In genomic region chr8:47750096-47750495, GRCm38 (mm10) we compare ENCODE assay signal across 8 mouse cellular contexts. TPM values are rescaled to one million over a fixed set of nuclear protein-coding genes. Genes with fewer than 3 reads are reported as not detected.
DNase-seq lines count a peak whose midpoint lies in the region; ATAC-seq and TF ChIP-seq lines count a peak whose summit lies in the region.
"Had no signal": no experiment of that assay in that cellular context is flagged by ENCODE, and none has a peak within 500 bp of the region (broad histone marks: within the 10 kb centered on the region; RNA-seq: fewer than 3 reads in every experiment).

No protein-coding gene starts in this region.

- H3K9ac ChIP-seq in intestine, postnatal 0 days (ENCODE audit: low read depth, low read length): no peak overlapping the region
- no peak overlapping the region for H3K9ac ChIP-seq in intestine, embryonic 15.5 days
- no peak overlapping the region for H3K9ac ChIP-seq in liver, postnatal 0 days (replicated peaks)
- H3K9ac ChIP-seq: embryonic facial prominence, embryonic 15.5 days had no signal

- H3K4me1 ChIP-seq in intestine, postnatal 0 days (replicated peaks; ENCODE audit: control insufficient read depth, insufficient read depth, low read length): no peaks in the 10 kb centered on the region
- H3K4me1 ChIP-seq in intestine, embryonic 15.5 days (replicated peaks): no peaks in the 10 kb centered on the region
- H3K4me1 ChIP-seq in liver, postnatal 0 days (ENCODE audit: insufficient read depth): no peaks in the 10 kb centered on the region
- H3K4me1 ChIP-seq: embryonic facial prominence, embryonic 15.5 days had no signal

- no peak for TF ChIP-seq EP300 in liver, postnatal 0 days (IDR thresholded peaks at IDR 0.05; ENCODE audit: low read depth)

- no peak overlapping the region for H3K27ac ChIP-seq in intestine, postnatal 0 days (ENCODE audit: low read depth, low read length)
- H3K27ac ChIP-seq in intestine, embryonic 15.5 days: no peak overlapping the region
- no peak overlapping the region for H3K27ac ChIP-seq in liver, postnatal 0 days (ENCODE audit: low read depth)
- H3K27ac ChIP-seq: embryonic facial prominence, embryonic 15.5 days had no signal

- ATAC-seq in intestine, postnatal 0 days: peak; percentile 31
- no peak for ATAC-seq in intestine, embryonic 15.5 days
- no peak for ATAC-seq in liver, postnatal 0 days

- H3K4me3 ChIP-seq in intestine, postnatal 0 days (ENCODE audit: low read depth, low read length): no peak overlapping the region
- H3K4me3 ChIP-seq in intestine, embryonic 15.5 days (replicated peaks): no peak overlapping the region
- no peak overlapping the region for H3K4me3 ChIP-seq in liver, postnatal 0 days (ENCODE audit: low read depth, low read length)
- H3K4me3 ChIP-seq: embryonic facial prominence, embryonic 15.5 days had no signal

- H3K9me3 ChIP-seq in intestine, postnatal 0 days (ENCODE audit: control insufficient read depth): no peaks in the 10 kb centered on the region
- H3K9me3 ChIP-seq in intestine, embryonic 15.5 days: no peaks in the 10 kb centered on the region
- no peaks in the 10 kb centered on the region for H3K9me3 ChIP-seq in liver, postnatal 0 days (ENCODE audit: low read length)
- H3K9me3 ChIP-seq: embryonic facial prominence, embryonic 15.5 days had no signal

- peak; percentile 93 for DNase-seq in ES-CJ7 (ENCODE audit: low read depth, low spot score)
- peak; percentile 93 for DNase-seq in R1 (ENCODE audit: low read depth, low spot score)
- no peak for DNase-seq in liver, postnatal 0 days
- no peak for DNase-seq in ovary, adult 18-20 months (ENCODE audit: low spot score)
- no peak for DNase-seq in cerebellum, adult 8-10 months

- H3K36me3 ChIP-seq in intestine, postnatal 0 days (ENCODE audit: control insufficient read depth, insufficient read depth): no peaks in the 10 kb centered on the region
- no peaks in the 10 kb centered on the region for H3K36me3 ChIP-seq in intestine, embryonic 15.5 days
- no peaks in the 10 kb centered on the region for H3K36me3 ChIP-seq in liver, postnatal 0 days (replicated peaks; ENCODE audit: insufficient read depth, low read length)
- H3K36me3 ChIP-seq: embryonic facial prominence, embryonic 15.5 days had no signal

- H3K27me3 ChIP-seq in intestine, postnatal 0 days (replicated peaks; ENCODE audit: control insufficient read depth, insufficient read depth, low read length): no peaks in the 10 kb centered on the region
- no peaks in the 10 kb centered on the region for H3K27me3 ChIP-seq in intestine, embryonic 15.5 days (replicated peaks)
- H3K27me3 ChIP-seq in liver, postnatal 0 days (ENCODE audit: insufficient read depth, low read length): no peaks in the 10 kb centered on the region
- H3K27me3 ChIP-seq: embryonic facial prominence, embryonic 15.5 days had no signal

- peak; percentile 53 for TF ChIP-seq CTCF in intestine, postnatal 0 days (IDR thresholded peaks at IDR 0.05; ENCODE audit: low read depth)
- TF ChIP-seq CTCF in liver, postnatal 0 days (IDR thresholded peaks at IDR 0.05; ENCODE audit: low read depth): 0 out of 2 replicates have a peak, but pooled peaks have one; percentile 6

- WGBS in intestine, postnatal 0 days: 51% methylated on average over 14 of the region's 14 CpGs
- 51% methylated on average over 14 of the region's 14 CpGs for WGBS in intestine, embryonic 15.5 days
- 51% methylated on average over 14 of the region's 14 CpGs for WGBS in liver, postnatal 0 days (ENCODE audit: insufficient replicate concordance)

- H3K4me2 ChIP-seq in intestine, postnatal 0 days (replicated peaks; ENCODE audit: low read depth): peak overlapping the region; percentile 35; the same call in 1 of the 2 replicates
- no peak overlapping the region for H3K4me2 ChIP-seq in intestine, embryonic 15.5 days (replicated peaks)
- H3K4me2 ChIP-seq in liver, postnatal 0 days (ENCODE audit: low read depth, low read length): no peak overlapping the region
- H3K4me2 ChIP-seq: embryonic facial prominence, embryonic 15.5 days had no signal

RNA-seq across cellular contexts. Expression of gene Cdkn2aip, which starts 36.4 kb away (rescaled TPM):
- polyA plus RNA-seq in intestine, postnatal 0 days (2015; fragmentation: Nextera tagmentation; extraction: Ambion mirVana): 15.3 and 15.4 TPM in 2 replicates
- polyA plus RNA-seq in intestine, embryonic 15.5 days (2015; fragmentation: Nextera tagmentation; extraction: Ambion mirVana): 21.7 and 24.1 TPM in 2 replicates
- 12.8 and 13.7 TPM in 2 replicates for polyA plus RNA-seq in liver, postnatal 0 days (2015; fragmentation: Nextera tagmentation; extraction: Ambion mirVana)

Comparison
In these comparisons a context has a peak if more than half of its experiments do, and no peak if none do; other contexts are left out.
1. DNase-seq: peak in ES-CJ7 (single experiment) and R1 (single experiment); none in liver, postnatal 0 days (single experiment), ovary, adult 18-20 months (single experiment) and cerebellum, adult 8-10 months (single experiment).